Comparison of ENCODE assay signal across 27 mouse cellular contexts in the genomic region with DNA sequence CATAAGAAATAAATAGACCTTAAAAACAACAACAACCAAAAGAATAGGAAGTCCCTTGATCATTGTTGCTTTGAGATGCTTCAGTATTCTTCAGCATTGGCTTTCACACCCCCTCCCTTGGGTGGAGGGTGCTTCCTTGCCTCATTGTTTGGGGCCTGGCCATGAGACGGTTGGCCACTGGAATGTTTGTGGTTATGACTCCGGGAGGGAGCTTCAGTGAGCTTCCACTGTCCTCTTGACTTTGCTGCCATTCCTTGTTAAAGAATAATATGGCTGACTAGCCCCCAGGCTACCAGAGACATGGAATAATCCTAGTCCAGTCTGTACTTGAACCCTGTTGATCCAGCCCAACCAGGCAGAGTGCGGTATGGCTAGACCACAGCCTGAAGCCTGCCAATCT. TPM values are rescaled to one million over a fixed set of nuclear protein-coding genes. Genes with fewer than 3 reads are reported as not detected.
DNase-seq lines count a peak whose midpoint lies in the region; ATAC-seq and TF ChIP-seq lines count a peak whose summit lies in the region.
"Had no signal": no experiment of that assay in that cellular context is flagged by ENCODE, and none has a peak within 500 bp of the region (broad histone marks: within the 10 kb centered on the region; RNA-seq: fewer than 3 reads in every experiment).

No protein-coding gene starts in this region.

- H3K79me3 ChIP-seq in C2C12 (ENCODE audit: low read depth) = no peaks in the 10 kb centered on the region

- no peaks in the 10 kb centered on the region for H3K9me3 ChIP-seq in kidney, embryonic 14.5 days (ENCODE audit: control insufficient read depth, low read length)
- H3K9me3 ChIP-seq: embryonic facial prominence, embryonic 10.5 days; embryonic facial prominence, embryonic 12.5 days; forebrain, embryonic 13.5 days; forebrain, embryonic 15.5 days had no signal

- H3K4me3 ChIP-seq in C2C12 (ENCODE audit: insufficient read depth, poor library complexity, severe bottlenecking) (no peak overlapping the region), myocyte (no peak overlapping the region)
- H3K4me3 ChIP-seq in kidney, embryonic 14.5 days (ENCODE audit: low read length) = no peak overlapping the region
- H3K4me3 ChIP-seq: embryonic facial prominence, embryonic 10.5 days; embryonic facial prominence, embryonic 12.5 days; forebrain, embryonic 13.5 days; forebrain, embryonic 15.5 days had no signal

- DNase-seq in 3134 (ENCODE audit: extremely low read depth, insufficient read length, low spot score) (peak; percentile 61), NIH3T3 (ENCODE audit: low read depth) (peak; percentile 82)
- DNase-seq in right cerebral cortex, postnatal 14 days = no peak
- DNase-seq in adrenal gland, postnatal 25 days = no peak
- DNase-seq: adrenal gland, adult 8-10 months; adrenal gland, postnatal 14 days; B cell, adult 2 months; cerebellum, adult 11-12 months; cerebellum, adult 2 months; cerebellum, adult 9-10 months; cerebellum, postnatal 10 days; cerebellum, postnatal 25 days; forebrain, postnatal 0 days had no signal

- H3K4me1 ChIP-seq in kidney, embryonic 14.5 days (ENCODE audit: control insufficient read depth, insufficient read depth, low read length) = no peaks in the 10 kb centered on the region
- H3K4me1 ChIP-seq: embryonic facial prominence, embryonic 12.5 days had no signal

- peak overlapping the region; percentile 70 for H3K4me2 ChIP-seq in myocyte (ENCODE audit: low read depth)
- no peak overlapping the region for H3K4me2 ChIP-seq in kidney, embryonic 14.5 days (replicated peaks; ENCODE audit: low read depth, low read length)
- H3K4me2 ChIP-seq: embryonic facial prominence, embryonic 12.5 days; forebrain, embryonic 13.5 days; forebrain, embryonic 15.5 days had no signal

- WGBS in kidney, embryonic 14.5 days = 78% methylated on average over 3 of the region's 3 CpGs

- H3K36me3 ChIP-seq in C2C12 (ENCODE audit: control insufficient read depth, insufficient read depth) = no peaks in the 10 kb centered on the region
- H3K36me3 ChIP-seq in myocyte (ENCODE audit: control insufficient read depth, insufficient read depth) = no peaks in the 10 kb centered on the region
- no peaks in the 10 kb centered on the region; the same call in 1 of the 2 replicates for H3K36me3 ChIP-seq in kidney, embryonic 14.5 days (ENCODE audit: control insufficient read depth, insufficient read depth, low read length)

- no peak for TF ChIP-seq POLR2A in myocyte (IDR thresholded peaks at IDR 0.05; ENCODE audit: insufficient read length, low read depth)

- TF ChIP-seq CTCF in C2C12 (IDR thresholded peaks at IDR 0.05; ENCODE audit: control insufficient read depth, insufficient read depth, insufficient read length) = no peak

- no peak for ATAC-seq in kidney, embryonic 14.5 days (ENCODE audit: low FRiP score, low TSS enrichment)
- ATAC-seq: activated CD4-positive, CD25-positive, alpha-beta regulatory T cell, adult 4 months; forebrain, embryonic 13.5 days; forebrain, embryonic 15.5 days; forebrain, postnatal 0 days had no signal

- no peak overlapping the region for H3K9ac ChIP-seq in kidney, embryonic 14.5 days (ENCODE audit: low read depth, low read length)
- H3K9ac ChIP-seq: embryonic facial prominence, embryonic 12.5 days; forebrain, embryonic 13.5 days; forebrain, embryonic 15.5 days; forebrain, postnatal 0 days had no signal

- H3K27me3 ChIP-seq in C2C12 (ENCODE audit: control insufficient read depth, insufficient read depth, insufficient read length) (no peaks in the 10 kb centered on the region), myocyte (ENCODE audit: control insufficient read depth, insufficient read depth, insufficient read length) (no peaks in the 10 kb centered on the region)
- no peaks in the 10 kb centered on the region for H3K27me3 ChIP-seq in kidney, embryonic 14.5 days (ENCODE audit: control insufficient read depth, insufficient read depth, low read length)
- H3K27me3 ChIP-seq: embryonic facial prominence, embryonic 12.5 days; forebrain, embryonic 13.5 days; forebrain, embryonic 15.5 days had no signal

- no peak overlapping the region for H3ac ChIP-seq in C2C12 (ENCODE audit: control insufficient read depth, insufficient read length, low read depth)
- H3ac ChIP-seq in myocyte (ENCODE audit: control insufficient read depth, insufficient read length) = no peak overlapping the region

- no peak overlapping the region for H3K27ac ChIP-seq in kidney, embryonic 14.5 days (ENCODE audit: low read depth, low read length)
- H3K27ac ChIP-seq: embryonic facial prominence, embryonic 10.5 days; embryonic facial prominence, embryonic 12.5 days; forebrain, embryonic 13.5 days; forebrain, embryonic 15.5 days had no signal

- no peaks in the 10 kb centered on the region for H3K79me2 ChIP-seq in C2C12 (ENCODE audit: control insufficient read depth, insufficient read depth)
- no peaks in the 10 kb centered on the region for H3K79me2 ChIP-seq in myocyte (ENCODE audit: control insufficient read depth, insufficient read depth)

TF ChIP-seq in C2C12, 6 proteins besides CTCF, POLR2A, EP300 and RAD21:
- TF ChIP-seq USF1 (IDR thresholded peaks at IDR 0.05; ENCODE audit: low read depth) (no peak), CEBPB (IDR thresholded peaks at IDR 0.05; ENCODE audit: low read depth) (no peak), MYOD1 (IDR thresholded peaks at IDR 0.05; ENCODE audit: control insufficient read depth, insufficient read length, low read depth) (no peak), MAX (IDR thresholded peaks at IDR 0.05) (peak; percentile 71), MYOG (IDR thresholded peaks at IDR 0.05; ENCODE audit: control insufficient read depth, extremely low read depth, insufficient read length) (no peak), FOSL1 (IDR thresholded peaks at IDR 0.05; ENCODE audit: insufficient read depth, low read length, poor library complexity, severe bottlenecking) (no peak)

TF ChIP-seq in myocyte, 11 proteins besides CTCF, POLR2A, EP300 and RAD21:
- no peak for TF ChIP-seq MAX (IDR thresholded peaks at IDR 0.05; ENCODE audit: low read depth)
- no peak for TF ChIP-seq MYOD1 (IDR thresholded peaks at IDR 0.05; ENCODE audit: control insufficient read depth in 1 of 3, insufficient read length in 2 of 3, low read depth in 2 of 3)
- no peak for TF ChIP-seq TCF3 (IDR thresholded peaks at IDR 0.05; ENCODE audit: insufficient read length, low read depth)
- TF ChIP-seq POLR2AphosphoS2 (IDR thresholded peaks at IDR 0.05; ENCODE audit: insufficient read length, low read depth) = no peak
- no peak for TF ChIP-seq TCF12 (IDR thresholded peaks at IDR 0.05; ENCODE audit: insufficient read depth, poor library complexity, severe bottlenecking)
- no peak for TF ChIP-seq MYOG (IDR thresholded peaks at IDR 0.05; ENCODE audit: control insufficient read depth in 1 of 3, insufficient read depth in 1 of 3, insufficient read length in 2 of 3, low read depth in 2 of 3)
- TF ChIP-seq USF1 (IDR thresholded peaks at IDR 0.05; ENCODE audit: low read depth) = no peak
- TF ChIP-seq CEBPB (IDR thresholded peaks at IDR 0.05; ENCODE audit: insufficient read depth, poor library complexity, severe bottlenecking) = no peak
- TF ChIP-seq SRF (IDR thresholded peaks at IDR 0.05; ENCODE audit: control insufficient read depth, insufficient read length, low read depth) = no peak
- TF ChIP-seq E2F4 (IDR thresholded peaks at IDR 0.05; ENCODE audit: insufficient read depth) = no peak
- no peak for TF ChIP-seq REST (IDR thresholded peaks at IDR 0.05; ENCODE audit: insufficient read depth, insufficient read length)

RNA-seq across cellular contexts. Expression of a gene that starts 11.1 kb away (rescaled TPM):
- polyA plus RNA-seq in C2C12 (2012; fragmentation: generic; extraction: Trizol) (57.8 TPM), myocyte (2012; fragmentation: generic; extraction: Trizol) (19.9 TPM)
- 66.6 and 71.4 TPM in 2 replicates for polyA plus RNA-seq in kidney, embryonic 14.5 days (2014; fragmentation: Nextera tagmentation; extraction: Ambion mirVana)
- 24.6 and 39.4 TPM in 2 replicates for total RNA-seq in adrenal gland, postnatal 25 days (2021)

RNA-seq across cellular contexts. Expression of a gene that starts 21.9 kb away (rescaled TPM):
- polyA plus RNA-seq in C2C12 (2012; fragmentation: generic; extraction: Trizol) (44.7 TPM), myocyte (2012; fragmentation: generic; extraction: Trizol) (45.5 TPM)
- polyA plus RNA-seq in kidney, embryonic 14.5 days (2014; fragmentation: Nextera tagmentation; extraction: Ambion mirVana) = 45.7 and 47.3 TPM in 2 replicates
- 25.8 and 26.5 TPM in 2 replicates for total RNA-seq in adrenal gland, postnatal 25 days (2021)

RNA-seq across cellular contexts. Expression of a gene that starts 21.9 kb away (rescaled TPM):
- 8.8 TPM for polyA plus RNA-seq in C2C12 (2012; fragmentation: generic; extraction: Trizol)
- 9.3 TPM for polyA plus RNA-seq in myocyte (2012; fragmentation: generic; extraction: Trizol)
- polyA plus RNA-seq in kidney, embryonic 14.5 days (2014; fragmentation: Nextera tagmentation; extraction: Ambion mirVana) = 12.7 and 15.5 TPM in 2 replicates
- total RNA-seq in adrenal gland, postnatal 25 days (2021) = 12.2 and 17.1 TPM in 2 replicates

RNA-seq across cellular contexts. Expression of a gene that starts 29.7 kb away (rescaled TPM):
- polyA plus RNA-seq in C2C12 (2012; fragmentation: generic; extraction: Trizol) (not detected), myocyte (2012; fragmentation: generic; extraction: Trizol) (not detected)
- polyA plus RNA-seq in kidney, embryonic 14.5 days (2014; fragmentation: Nextera tagmentation; extraction: Ambion mirVana) = 0.38 TPM in 1 of 2 replicates, not detected in the other
- total RNA-seq in adrenal gland, postnatal 25 days (2021) = not detected in 2 replicates
- total RNA-seq: adrenal gland, adult 18-20 months; adrenal gland, adult 8-10 months; adrenal gland, postnatal 14 days; ES-E14; forebrain, postnatal 0 days; MEL had no signal
- polyA plus RNA-seq: cortical plate, adult 2 months; embryonic facial prominence, embryonic 14.5 days; forebrain, postnatal 0 days had no signal

RNA-seq across cellular contexts. Expression of a gene that starts 52.1 kb away (rescaled TPM):
- polyA plus RNA-seq in C2C12 (2012; fragmentation: generic; extraction: Trizol) = not detected
- polyA plus RNA-seq in myocyte (2012; fragmentation: generic; extraction: Trizol) = not detected
- 1.1 and 1.8 TPM in 2 replicates for polyA plus RNA-seq in kidney, embryonic 14.5 days (2014; fragmentation: Nextera tagmentation; extraction: Ambion mirVana)
- 7.0 and 13.4 TPM in 2 replicates for total RNA-seq in adrenal gland, postnatal 25 days (2021)
- total RNA-seq: forebrain, postnatal 0 days; MEL had no signal
- polyA plus RNA-seq: activated CD4-positive, CD25-positive, alpha-beta regulatory T cell, adult 4 months; embryonic facial prominence, embryonic 10.5 days; forebrain, embryonic 11.5 days; forebrain, embryonic 13.5 days; forebrain, embryonic 15.5 days had no signal

Comparison
In these comparisons a context has a peak if more than half of its experiments do, and no peak if none do; other contexts are left out.
1. DNase-seq: peak in 3134 (single experiment) and NIH3T3 (single experiment); none in right cerebral cortex, postnatal 14 days (single experiment) and adrenal gland, postnatal 25 days (single experiment).